Mouse (Mus musculus) neural tube, embryonic 14.5 days (tissue): ENCODE measurements at regions not wholly inside any gene's neighbourhood (a gene's known extent, or its start where the extent isn't known, plus 50 kb on each side); places are given as distances from the start of the nearest gene placed in this dataset.

Experiments used
- ATAC-seq: fragments of 200-750 bp; cut with Nextera tagmentation; 2 replicates; pipeline ENCODE4 v1.8.0; 2017; ENCODE audit warnings: low read depth, mild to moderate bottlenecking, moderate TSS enrichment, moderate library complexity
- H3K27ac ChIP-seq: fragments of 300-500 bp; sonication (generic); 2 replicates; pipeline ENCODE4 v1.5.1; 2014; ENCODE audit warnings: low read depth, mild to moderate bottlenecking, control low read depth, low read length, moderate library complexity, mixed read lengths
- H3K27me3 ChIP-seq: fragments of 300-500 bp; sonication (generic); 2 replicates; pipeline ENCODE4 v1.6.1; 2014; ENCODE audit warnings: low read length; ENCODE audit not compliant: control insufficient read depth, insufficient read depth
- H3K36me3 ChIP-seq: fragments of 300-500 bp; sonication (generic); 2 replicates; pipeline ENCODE4 v1.6.1; 2014; ENCODE audit warnings: low read length, mixed read lengths; ENCODE audit not compliant: control insufficient read depth, insufficient read depth
- H3K4me1 ChIP-seq: fragments of 300-500 bp; sonication (generic); 2 replicates; pipeline ENCODE4 v1.6.1; 2014; ENCODE audit warnings: low read length; ENCODE audit not compliant: control insufficient read depth, insufficient read depth
- H3K4me2 ChIP-seq: fragments of 300-500 bp; sonication (generic); 2 replicates; pipeline ENCODE4 v1.6.1; 2014; ENCODE audit warnings: mild to moderate bottlenecking, low read depth, low read length, control low read depth
- H3K4me3 ChIP-seq: fragments of 300-500 bp; sonication (generic); 2 replicates; pipeline ENCODE4 v1.5.1; 2014; ENCODE audit warnings: low read depth, low read length, control low read depth, mixed read lengths
- H3K9ac ChIP-seq: fragments of 300-500 bp; sonication (generic); replicated peaks from 2 replicates; pipeline ENCODE4 v1.6.1; 2014; ENCODE audit warnings: low read depth, mild to moderate bottlenecking, control low read depth, low read length, mixed read lengths
- H3K9me3 ChIP-seq: fragments of 300-500 bp; sonication (generic); 2 replicates; pipeline ENCODE4 v1.6.1; 2016; ENCODE audit warnings: low read length; ENCODE audit not compliant: control insufficient read depth
- WGBS: fragments of 180-500 bp; shearing (Covaris S2); extraction: QIAGEN DNeasy Blood & Tissue Kit; methylation state at CpG from one replicate; pipeline ENCODE4 v1.1.7; 2014; 5-methylcytosine and 5-hydroxymethylcytosine counted together

GRCm38 (mm10) chr1:34986861-34987260 lies 137.1 kb downstream of the Plekhb2 start:
- H3K9ac ChIP-seq = no peak overlapping the region
- H3K36me3 ChIP-seq = no peaks in the 10 kb centered on the region
- no peak overlapping the region for H3K4me2 ChIP-seq
- no peak for ATAC-seq
- no peaks in the 10 kb centered on the region for H3K27me3 ChIP-seq
- no peaks in the 10 kb centered on the region for H3K9me3 ChIP-seq
- no peak overlapping the region for H3K27ac ChIP-seq
- WGBS = 90% methylated on average over 2 of the region's 2 CpGs
- H3K4me3 ChIP-seq = no peak overlapping the region
- H3K4me1 ChIP-seq = peaks cover 4% of the 10 kb centered on the region; the same call in 1 of the 2 replicates

- no peaks in the 10 kb centered on the region for H3K36me3 ChIP-seq
- H3K4me1 ChIP-seq = peaks cover 4% of the 10 kb centered on the region; the same call in 1 of the 2 replicates
- no peak overlapping the region for H3K9ac ChIP-seq
- no peak overlapping the region for H3K4me3 ChIP-seq
- ATAC-seq = no peak
- 0 out of 2 replicates have a peak overlapping the region, but pooled peaks have one; percentile 1 for H3K4me2 ChIP-seq
- no peaks in the 10 kb centered on the region for H3K9me3 ChIP-seq
- no peak overlapping the region for H3K27ac ChIP-seq
- H3K27me3 ChIP-seq = no peaks in the 10 kb centered on the region
- WGBS = 33% methylated on average over 8 of the region's 8 CpGs
These were observed 138.0 kb downstream of the Plekhb2 start for GRCm38 (mm10) chr1:34987650-34988221.

- Histone ChIP-seq H3K27me3 (no peaks in the 10 kb centered on the region), H3K9ac (no peak overlapping the region), H3K27ac (no peak overlapping the region), H3K4me3 (no peak overlapping the region), H3K9me3 (no peaks in the 10 kb centered on the region), H3K36me3 (no peaks in the 10 kb centered on the region), H3K4me1 (peaks cover 4% of the 10 kb centered on the region; the same call in 1 of the 2 replicates), H3K4me2 (no peak overlapping the region)
- WGBS = 64% methylated on average over 7 of the region's 7 CpGs
- ATAC-seq = peak; percentile 56; the same call in 1 of the 2 replicates
These were observed 138.4 kb downstream of the Plekhb2 start for GRCm38 (mm10) chr1:34988225-34988624.

- no peak for ATAC-seq
- 84% methylated on average over 1 of the region's 1 CpGs for WGBS
- Histone ChIP-seq H3K27me3 (no peaks in the 10 kb centered on the region), H3K9me3 (no peaks in the 10 kb centered on the region), H3K9ac (no peak overlapping the region), H3K4me3 (no peak overlapping the region), H3K36me3 (no peaks in the 10 kb centered on the region), H3K4me1 (no peaks in the 10 kb centered on the region), H3K4me2 (no peak overlapping the region), H3K27ac (no peak overlapping the region)
These were observed 151.0 kb downstream of the Plekhb2 start for GRCm38 (mm10) chr1:35000801-35001200.

GRCm38 (mm10) chr1:35017471-35017870 lies 167.7 kb downstream of the Plekhb2 start:
- no peaks in the 10 kb centered on the region for H3K4me1 ChIP-seq
- WGBS = 77% methylated on average over 4 of the region's 4 CpGs
- no peaks in the 10 kb centered on the region for H3K9me3 ChIP-seq
- ATAC-seq = no peak
- H3K4me3 ChIP-seq = no peak overlapping the region
- no peaks in the 10 kb centered on the region for H3K27me3 ChIP-seq
- no peak overlapping the region for H3K4me2 ChIP-seq
- H3K36me3 ChIP-seq = no peaks in the 10 kb centered on the region
- no peak overlapping the region for H3K27ac ChIP-seq
- no peak overlapping the region for H3K9ac ChIP-seq

GRCm38 (mm10) chr1:35032619-35033018 lies 182.8 kb downstream of the Plekhb2 start:
- 60% methylated on average over 4 of the region's 4 CpGs for WGBS
- H3K4me3 ChIP-seq = no peak overlapping the region
- no peaks in the 10 kb centered on the region for H3K4me1 ChIP-seq
- no peak overlapping the region for H3K27ac ChIP-seq
- no peaks in the 10 kb centered on the region for H3K9me3 ChIP-seq
- no peak for ATAC-seq
- H3K27me3 ChIP-seq = no peaks in the 10 kb centered on the region
- H3K4me2 ChIP-seq = no peak overlapping the region
- H3K9ac ChIP-seq = no peak overlapping the region
- H3K36me3 ChIP-seq = no peaks in the 10 kb centered on the region

GRCm38 (mm10) chr1:35072811-35073210 lies 223.0 kb downstream of the Plekhb2 start:
- no peaks in the 10 kb centered on the region for H3K27me3 ChIP-seq
- H3K9me3 ChIP-seq = no peaks in the 10 kb centered on the region
- H3K4me1 ChIP-seq = no peaks in the 10 kb centered on the region
- no peak for ATAC-seq
- H3K4me2 ChIP-seq = no peak overlapping the region
- no peak overlapping the region for H3K4me3 ChIP-seq
- WGBS = 73% methylated on average over 1 of the region's 1 CpGs
- H3K27ac ChIP-seq = no peak overlapping the region
- H3K9ac ChIP-seq = no peak overlapping the region
- no peaks in the 10 kb centered on the region for H3K36me3 ChIP-seq

- Histone ChIP-seq H3K9ac (no peak overlapping the region), H3K27ac (no peak overlapping the region), H3K4me1 (no peaks in the 10 kb centered on the region), H3K9me3 (no peaks in the 10 kb centered on the region), H3K36me3 (no peaks in the 10 kb centered on the region), H3K27me3 (no peaks in the 10 kb centered on the region), H3K4me2 (no peak overlapping the region), H3K4me3 (no peak overlapping the region)
- ATAC-seq = no peak
- 64% methylated on average over 1 of the region's 1 CpGs for WGBS
These were observed 245.1 kb downstream of the Plekhb2 start for GRCm38 (mm10) chr1:35094873-35095272.

GRCm38 (mm10) chr1:35095785-35096184 lies 246.0 kb downstream of the Plekhb2 start:
- no peaks in the 10 kb centered on the region for H3K36me3 ChIP-seq
- 65% methylated on average over 2 of the region's 2 CpGs for WGBS
- ATAC-seq = no peak
- H3K4me3 ChIP-seq = no peak overlapping the region
- no peak overlapping the region for H3K9ac ChIP-seq
- H3K27me3 ChIP-seq = no peaks in the 10 kb centered on the region
- no peak overlapping the region for H3K4me2 ChIP-seq
- no peak overlapping the region for H3K27ac ChIP-seq
- H3K9me3 ChIP-seq = no peaks in the 10 kb centered on the region
- no peaks in the 10 kb centered on the region for H3K4me1 ChIP-seq
